Mouse (Mus musculus) stomach, postnatal 0 days (tissue): Measurements from ENCODE around the gene Zfp2. TPM values are rescaled to one million over a fixed set of nuclear protein-coding genes. Genes with fewer than 3 reads are reported as not detected.

Experiments
- ATAC-seq: fragments of 200-750 bp; cut with Nextera tagmentation; 2 replicates; pipeline ENCODE4 v1.8.0; 2017; ENCODE audit not compliant: low FRiP score, low TSS enrichment
- DNase-seq: peaks from one replicate; pipeline ENCODE4 v3.0.0-alpha.2; 2016; ENCODE audit warnings: low spot score
- H3K27ac ChIP-seq: fragments of 300-500 bp; sonication (generic); replicated peaks from 2 replicates; pipeline ENCODE4 v1.5.1; 2014; ENCODE audit warnings: mild to moderate bottlenecking, control low read depth
- H3K27me3 ChIP-seq: fragments of 300-500 bp; sonication (generic); 2 replicates; pipeline ENCODE4 v1.6.1; 2014; ENCODE audit warnings: low read length; ENCODE audit not compliant: control insufficient read depth, insufficient read depth
- H3K36me3 ChIP-seq: fragments of 300-500 bp; sonication (generic); 2 replicates; pipeline ENCODE4 v1.6.1; 2014; ENCODE audit warnings: low read length, mixed read lengths; ENCODE audit not compliant: control insufficient read depth, insufficient read depth
- H3K4me1 ChIP-seq: fragments of 300-500 bp; sonication (generic); replicated peaks from 2 replicates; pipeline ENCODE4 v1.6.1; 2014; ENCODE audit warnings: antibody characterized with exemption; ENCODE audit not compliant: control insufficient read depth, insufficient read depth
- H3K4me2 ChIP-seq: fragments of 300-500 bp; sonication (generic); replicated peaks from 2 replicates; pipeline ENCODE4 v1.6.1; 2014; ENCODE audit warnings: low read depth, mild to moderate bottlenecking, control low read depth, moderate library complexity
- H3K4me3 ChIP-seq: fragments of 300-500 bp; sonication (generic); 2 replicates; pipeline ENCODE4 v1.5.1; 2014; ENCODE audit warnings: low read depth, low read length, control low read depth
- H3K9ac ChIP-seq: fragments of 300-500 bp; sonication (generic); 2 replicates; pipeline ENCODE4 v1.6.1; 2014; ENCODE audit warnings: mild to moderate bottlenecking, low read length, control low read depth, mixed read lengths
- H3K9me3 ChIP-seq: fragments of 300-500 bp; sonication (generic); 2 replicates; pipeline ENCODE4 v1.6.1; 2016; ENCODE audit warnings: low read length; ENCODE audit not compliant: control insufficient read depth
- CTCF ChIP-seq: IDR thresholded peaks from 2 replicates; pipeline ENCODE4 v1.5.1; 2016; ENCODE audit warnings: antibody characterized with exemption, low read depth, mild to moderate bottlenecking, moderate library complexity
- EP300 ChIP-seq: optimal IDR thresholded peaks from 2 replicates; pipeline ENCODE3; 2016; ENCODE audit warnings: antibody characterized with exemption
- WGBS: fragments of 180-500 bp; shearing (Covaris S2); extraction: QIAGEN DNeasy Blood & Tissue Kit; methylation state at CpG from one replicate; pipeline ENCODE4 v1.1.7; 2014; 5-methylcytosine and 5-hydroxymethylcytosine counted together
- polyA plus RNA-seq: library from polyadenylated mRNA; unstranded; fragments of >200 nt; fragmentation: Nextera tagmentation; extraction: Ambion mirVana; gene quantifications from 2 replicates; pipeline ENCODE4 v1.2.1, GENCODE M21; 2015

Gene Zfp2
- polyA plus RNA-seq, 1 experiment from 2014 or later = 4.6 TPM

- H3K27ac ChIP-seq = no peak overlapping the region
- DNase-seq (no peak), ATAC-seq (no peak)
- H3K4me2 ChIP-seq = no peak overlapping the region
- TF ChIP-seq EP300 (no peak), CTCF (no peak)
- no peaks in the 10 kb centered on the region for H3K9me3 ChIP-seq
- H3K36me3 ChIP-seq = no peaks in the 10 kb centered on the region
- no peak overlapping the region for H3K4me3 ChIP-seq
- 5% methylated on average over 10 of the region's 10 CpGs for WGBS
- H3K4me1 ChIP-seq = 0 out of 2 replicates have a peak, but pooled peaks cover 3% of the 10 kb centered on the region
- H3K27me3 ChIP-seq = peaks cover 5% of the 10 kb centered on the region; the same call in 1 of the 2 replicates
- H3K9ac ChIP-seq = no peak overlapping the region
Measured at GRCm38 (mm10) chr11:50849310-50849709, 66.7 kb downstream of the Zfp2 start.

Other genes starting within 250 kb of the Zfp2 start
- gene Zfp354c, start 88.4 kb downstream of the Zfp2 start, polyA plus RNA-seq = 4.9 and 5.4 TPM in 2 replicates
- 0.30 and 0.31 TPM in 2 replicates for gene Zfp879, start 74.6 kb downstream of the Zfp2 start, polyA plus RNA-seq
- 0.06 TPM in 1 of 2 replicates, not detected in the other for gene Grm6, start 65.5 kb downstream of the Zfp2 start, polyA plus RNA-seq
- 1.6 and 1.9 TPM in 2 replicates for gene Zfp454, start 28.5 kb downstream of the Zfp2 start, polyA plus RNA-seq
- gene Zfp354b, start 15.5 kb upstream of the Zfp2 start, polyA plus RNA-seq = 0.54 and 0.61 TPM in 2 replicates
- 0.07 TPM in 1 of 2 replicates, not detected in the other for gene 4933414I15Rik, start 27.6 kb upstream of the Zfp2 start, polyA plus RNA-seq
- gene Prop1, start 37.6 kb upstream of the Zfp2 start, polyA plus RNA-seq = not detected in 2 replicates
- not detected in 2 replicates for gene Olfr1378, start 50.4 kb upstream of the Zfp2 start, polyA plus RNA-seq
- not detected in 2 replicates for gene Olfr1377, start 65.8 kb upstream of the Zfp2 start, polyA plus RNA-seq
- not detected in 2 replicates for gene Olfr51, start 87.4 kb upstream of the Zfp2 start, polyA plus RNA-seq
- 0.04 TPM in 1 of 2 replicates, not detected in the other for gene Olfr54, start 98.1 kb upstream of the Zfp2 start, polyA plus RNA-seq
- gene Olfr1375, start 131.9 kb upstream of the Zfp2 start, polyA plus RNA-seq = not detected in 2 replicates
- 2.6 and 2.8 TPM in 2 replicates for gene Zfp354a, start 143.1 kb upstream of the Zfp2 start, polyA plus RNA-seq